Mouse (Mus musculus): ENCODE measurements around the gene Gadd45g. TPM values are rescaled to one million over a fixed set of nuclear protein-coding genes. Genes with fewer than 3 reads are reported as not detected.

Gadd45g gene
- polyA plus RNA-seq, 1 experiment from 2014 or later = 28.7 TPM

GRCm38 (mm10) chr13:51866151-51866659 lies 19.7 kb downstream of the Gadd45g start:
- no peaks in the 10 kb centered on the region for H3K36me3 ChIP-seq (ENCODE audit: control insufficient read depth, insufficient read depth)
- 0 out of 2 replicates have a peak, but pooled peaks have one; percentile 41 for ATAC-seq
- H3K4me3 ChIP-seq (ENCODE audit: low read depth, low read length) = no peak overlapping the region
- H3K27me3 ChIP-seq (replicated peaks; ENCODE audit: control insufficient read depth, insufficient read depth, low read length) = no peaks in the 10 kb centered on the region
- H3K9ac ChIP-seq (ENCODE audit: low read depth, low read length) = no peak overlapping the region
- H3K9me3 ChIP-seq (ENCODE audit: control insufficient read depth) = no peaks in the 10 kb centered on the region
- no peaks in the 10 kb centered on the region for H3K4me1 ChIP-seq (replicated peaks; ENCODE audit: control insufficient read depth, insufficient read depth, low read length)
- TF ChIP-seq CTCF (IDR thresholded peaks at IDR 0.05; ENCODE audit: low read depth) = no peak
- WGBS = 60% methylated on average over 11 of the region's 11 CpGs
- no peak overlapping the region for H3K27ac ChIP-seq (ENCODE audit: low read depth, low read length)
- H3K4me2 ChIP-seq (replicated peaks; ENCODE audit: low read depth) = no peak overlapping the region

GRCm38 (mm10) chr13:51868491-51869128 lies 22.1 kb downstream of the Gadd45g start:
- H3K36me3 ChIP-seq (ENCODE audit: control insufficient read depth, insufficient read depth) = no peaks in the 10 kb centered on the region
- H3K9ac ChIP-seq (ENCODE audit: low read depth, low read length) = no peak overlapping the region
- H3K4me2 ChIP-seq (replicated peaks; ENCODE audit: low read depth) = no peak overlapping the region
- TF ChIP-seq CTCF (IDR thresholded peaks at IDR 0.05; ENCODE audit: low read depth) = no peak
- ATAC-seq = no peak
- H3K4me3 ChIP-seq (ENCODE audit: low read depth, low read length) = no peak overlapping the region
- no peaks in the 10 kb centered on the region for H3K4me1 ChIP-seq (replicated peaks; ENCODE audit: control insufficient read depth, insufficient read depth, low read length)
- H3K9me3 ChIP-seq (ENCODE audit: control insufficient read depth) = no peaks in the 10 kb centered on the region
- H3K27me3 ChIP-seq (replicated peaks; ENCODE audit: control insufficient read depth, insufficient read depth, low read length) = no peaks in the 10 kb centered on the region
- WGBS = 45% methylated on average over 12 of the region's 12 CpGs
- no peak overlapping the region for H3K27ac ChIP-seq (ENCODE audit: low read depth, low read length)

- no peaks in the 10 kb centered on the region for H3K27me3 ChIP-seq (replicated peaks; ENCODE audit: control insufficient read depth, insufficient read depth, low read length)
- no peak overlapping the region for H3K27ac ChIP-seq (ENCODE audit: low read depth, low read length)
- H3K9ac ChIP-seq (ENCODE audit: low read depth, low read length) = no peak overlapping the region
- H3K4me3 ChIP-seq (ENCODE audit: low read depth, low read length) = no peak overlapping the region
- no peaks in the 10 kb centered on the region for H3K4me1 ChIP-seq (replicated peaks; ENCODE audit: control insufficient read depth, insufficient read depth, low read length)
- no peak overlapping the region for H3K4me2 ChIP-seq (replicated peaks; ENCODE audit: low read depth)
- no peaks in the 10 kb centered on the region for H3K36me3 ChIP-seq (ENCODE audit: control insufficient read depth, insufficient read depth)
- no peaks in the 10 kb centered on the region for H3K9me3 ChIP-seq (ENCODE audit: control insufficient read depth)
- no peak for ATAC-seq
- WGBS = 73% methylated on average over 9 of the region's 9 CpGs
- no peak for TF ChIP-seq CTCF (IDR thresholded peaks at IDR 0.05; ENCODE audit: low read depth)
These were observed 22.6 kb downstream of the Gadd45g start for GRCm38 (mm10) chr13:51869129-51869491.

- no peak for TF ChIP-seq CTCF (IDR thresholded peaks at IDR 0.05; ENCODE audit: low read depth)
- Histone ChIP-seq H3K4me2 (replicated peaks; ENCODE audit: low read depth) (no peak overlapping the region), H3K9me3 (ENCODE audit: control insufficient read depth) (no peaks in the 10 kb centered on the region), H3K4me3 (ENCODE audit: low read depth, low read length) (no peak overlapping the region), H3K27me3 (replicated peaks; ENCODE audit: control insufficient read depth, insufficient read depth, low read length) (no peaks in the 10 kb centered on the region), H3K27ac (ENCODE audit: low read depth, low read length) (no peak overlapping the region), H3K9ac (ENCODE audit: low read depth, low read length) (no peak overlapping the region), H3K36me3 (ENCODE audit: control insufficient read depth, insufficient read depth) (no peaks in the 10 kb centered on the region), H3K4me1 (replicated peaks; ENCODE audit: control insufficient read depth, insufficient read depth, low read length) (no peaks in the 10 kb centered on the region)
- ATAC-seq = no peak
- 98% methylated on average over 4 of the region's 4 CpGs for WGBS
These were observed 24.7 kb downstream of the Gadd45g start for GRCm38 (mm10) chr13:51871148-51871547.

- no peaks in the 10 kb centered on the region for H3K36me3 ChIP-seq (ENCODE audit: control insufficient read depth, insufficient read depth)
- no peak for TF ChIP-seq CTCF (IDR thresholded peaks at IDR 0.05; ENCODE audit: low read depth)
- no peak overlapping the region for H3K9ac ChIP-seq (ENCODE audit: low read depth, low read length)
- no peak overlapping the region for H3K4me2 ChIP-seq (replicated peaks; ENCODE audit: low read depth)
- no peaks in the 10 kb centered on the region for H3K4me1 ChIP-seq (replicated peaks; ENCODE audit: control insufficient read depth, insufficient read depth, low read length)
- H3K27ac ChIP-seq (ENCODE audit: low read depth, low read length) = no peak overlapping the region
- no peak for ATAC-seq
- no peaks in the 10 kb centered on the region for H3K27me3 ChIP-seq (replicated peaks; ENCODE audit: control insufficient read depth, insufficient read depth, low read length)
- H3K4me3 ChIP-seq (ENCODE audit: low read depth, low read length) = no peak overlapping the region
- no peaks in the 10 kb centered on the region for H3K9me3 ChIP-seq (ENCODE audit: control insufficient read depth)
- 82% methylated on average over 9 of the region's 9 CpGs for WGBS
These were observed 25.9 kb downstream of the Gadd45g start for GRCm38 (mm10) chr13:51872252-51872962.

- no peak overlapping the region for H3K27ac ChIP-seq (ENCODE audit: low read depth, low read length)
- H3K27me3 ChIP-seq (replicated peaks; ENCODE audit: control insufficient read depth, insufficient read depth, low read length) = no peaks in the 10 kb centered on the region
- H3K4me3 ChIP-seq (ENCODE audit: low read depth, low read length) = no peak overlapping the region
- H3K36me3 ChIP-seq (ENCODE audit: control insufficient read depth, insufficient read depth) = no peaks in the 10 kb centered on the region
- H3K4me2 ChIP-seq (replicated peaks; ENCODE audit: low read depth) = no peak overlapping the region
- WGBS = 63% methylated on average over 9 of the region's 9 CpGs
- no peak for TF ChIP-seq CTCF (IDR thresholded peaks at IDR 0.05; ENCODE audit: low read depth)
- no peak for ATAC-seq
- no peaks in the 10 kb centered on the region for H3K4me1 ChIP-seq (replicated peaks; ENCODE audit: control insufficient read depth, insufficient read depth, low read length)
- no peaks in the 10 kb centered on the region for H3K9me3 ChIP-seq (ENCODE audit: control insufficient read depth)
- no peak overlapping the region for H3K9ac ChIP-seq (ENCODE audit: low read depth, low read length)
These were observed 26.6 kb downstream of the Gadd45g start for GRCm38 (mm10) chr13:51872963-51873514.
